Mouse (Mus musculus): ENCODE measurements around the gene Nup160. TPM values are rescaled to one million over a fixed set of nuclear protein-coding genes. Genes with fewer than 3 reads are reported as not detected.
A peak's percentile ranks its signal among the peaks of the same experiment; 100 is the strongest.

The Nup160 gene
- polyA plus RNA-seq, 1 experiment from 2014 or later = 34.7 TPM

- H3K36me3 ChIP-seq = peaks cover 33% of the 10 kb centered on the region
- H3K4me3 ChIP-seq = peak overlapping the region; percentile 98
- H3K9ac ChIP-seq = peak overlapping the region; percentile 95
- peaks cover 17% of the 10 kb centered on the region for H3K4me1 ChIP-seq (replicated peaks)
- no peaks in the 10 kb centered on the region for H3K27me3 ChIP-seq (replicated peaks)
- WGBS = 15% methylated on average over 4 of the region's 4 CpGs
- H3K9me3 ChIP-seq (replicated peaks) = no peaks in the 10 kb centered on the region; the same call in 1 of the 2 replicates
- H3K27ac ChIP-seq (ENCODE audit: poor library complexity, severe bottlenecking) = peak overlapping the region; percentile 99
- H3K4me2 ChIP-seq = peak overlapping the region; percentile 82
- no peak for ATAC-seq (ENCODE audit: insufficient number of reproducible peaks, low FRiP score)
Observed at GRCm38 (mm10) chr2:90746538-90746865, 69.5 kb downstream of the Nup160 start.

DNA sequence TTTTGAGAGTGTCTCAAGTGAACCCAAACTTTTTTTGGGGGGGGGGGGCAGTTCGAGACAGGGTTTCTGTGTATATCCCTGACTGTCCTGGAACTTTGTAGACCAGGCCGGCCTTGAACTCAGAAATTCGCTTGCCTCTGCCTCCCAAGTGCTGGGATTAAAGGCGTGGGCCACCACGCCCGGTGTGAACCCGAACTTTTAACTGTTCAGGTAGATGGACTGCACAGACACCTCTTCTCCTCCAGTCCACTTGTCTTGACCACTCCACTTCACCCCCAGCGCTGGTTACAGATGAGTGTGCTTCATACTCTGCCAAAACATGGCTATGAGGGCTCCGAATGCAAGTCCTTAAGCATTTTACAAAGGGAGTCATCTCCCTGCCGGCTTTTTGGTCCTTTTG, 70.1 kb downstream of the Nup160 start:
- H3K9ac ChIP-seq = no peak overlapping the region
- 89% methylated on average over 10 of the region's 10 CpGs for WGBS
- ATAC-seq (ENCODE audit: insufficient number of reproducible peaks, low FRiP score) = no peak

GRCm38 (mm10) chr2:90749676-90750459, 72.9 kb downstream of the Nup160 start:
- no peaks in the 10 kb centered on the region for H3K27me3 ChIP-seq (replicated peaks)
- peaks cover 60% of the 10 kb centered on the region for H3K36me3 ChIP-seq
- no peak for ATAC-seq (ENCODE audit: insufficient number of reproducible peaks, low FRiP score)
- H3K4me1 ChIP-seq (replicated peaks) = peaks cover 17% of the 10 kb centered on the region
- no peak overlapping the region for H3K4me2 ChIP-seq
- no peak overlapping the region for H3K9ac ChIP-seq
- H3K27ac ChIP-seq (ENCODE audit: poor library complexity, severe bottlenecking) = no peak overlapping the region
- no peak overlapping the region for H3K4me3 ChIP-seq
- WGBS = 78% methylated on average over 6 of the region's 6 CpGs
- no peaks in the 10 kb centered on the region; the same call in 1 of the 2 replicates for H3K9me3 ChIP-seq (replicated peaks)

More for the DNA sequence above, 70.1 kb downstream of the Nup160 start:
- peak overlapping the region; percentile 82 for H3K4me2 ChIP-seq
- no peak overlapping the region for H3K27ac ChIP-seq (ENCODE audit: poor library complexity, severe bottlenecking)
- no peaks in the 10 kb centered on the region; the same call in 1 of the 2 replicates for H3K9me3 ChIP-seq (replicated peaks)
- peaks cover 34% of the 10 kb centered on the region for H3K36me3 ChIP-seq
- H3K4me3 ChIP-seq = peak overlapping the region; percentile 98
- peaks cover 17% of the 10 kb centered on the region for H3K4me1 ChIP-seq (replicated peaks)
- no peaks in the 10 kb centered on the region for H3K27me3 ChIP-seq (replicated peaks)

DNA sequence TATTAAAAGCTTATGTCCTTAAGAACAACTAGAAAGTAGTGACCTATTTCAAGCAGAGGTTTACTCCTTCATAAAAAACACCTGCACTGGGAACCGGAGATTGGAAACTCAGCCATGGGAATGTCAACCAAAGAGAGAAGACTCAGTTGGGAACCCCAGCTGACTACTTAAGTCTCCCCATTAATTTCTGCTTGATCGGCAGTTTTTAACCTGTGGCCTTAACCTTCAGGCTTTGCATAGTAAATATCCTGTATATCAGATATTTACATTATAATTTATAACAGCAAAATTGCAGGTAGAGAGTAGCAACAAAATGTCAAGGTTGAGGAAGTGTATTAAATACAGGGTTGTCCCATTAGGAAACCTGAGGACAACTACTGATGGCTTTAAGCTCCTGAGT, 76.5 kb downstream of the Nup160 start:
- ATAC-seq (ENCODE audit: insufficient number of reproducible peaks, low FRiP score) = no peak
- WGBS = 93% methylated on average over 2 of the region's 2 CpGs
- Histone ChIP-seq H3K4me3 (no peak overlapping the region), H3K4me1 (replicated peaks) (peaks cover 11% of the 10 kb centered on the region), H3K4me2 (no peak overlapping the region), H3K27me3 (replicated peaks) (no peaks in the 10 kb centered on the region), H3K36me3 (peaks cover 80% of the 10 kb centered on the region), H3K9ac (no peak overlapping the region), H3K9me3 (replicated peaks) (no peaks in the 10 kb centered on the region), H3K27ac (ENCODE audit: poor library complexity, severe bottlenecking) (no peak overlapping the region)

- 97% methylated on average over 3 of the region's 3 CpGs for WGBS
- ATAC-seq (ENCODE audit: insufficient number of reproducible peaks, low FRiP score) = no peak
Observed at GRCm38 (mm10) chr2:90754188-90754587, 77.2 kb downstream of the Nup160 start.

GRCm38 (mm10) chr2:90765123-90765522, 88.1 kb downstream of the Nup160 start:
- Histone ChIP-seq H3K36me3 (peaks cover 83% of the 10 kb centered on the region), H3K4me2 (no peak overlapping the region), H3K9me3 (replicated peaks) (no peaks in the 10 kb centered on the region), H3K4me3 (no peak overlapping the region), H3K27me3 (replicated peaks) (no peaks in the 10 kb centered on the region), H3K4me1 (replicated peaks) (no peaks in the 10 kb centered on the region), H3K9ac (no peak overlapping the region), H3K27ac (ENCODE audit: poor library complexity, severe bottlenecking) (no peak overlapping the region)
- WGBS = 86% methylated on average over 3 of the region's 3 CpGs
- ATAC-seq (ENCODE audit: insufficient number of reproducible peaks, low FRiP score) = no peak

More at GRCm38 (mm10) chr2:90754188-90754587, 77.2 kb downstream of the Nup160 start:
- no peaks in the 10 kb centered on the region for H3K9me3 ChIP-seq (replicated peaks)
- H3K4me2 ChIP-seq = no peak overlapping the region
- H3K9ac ChIP-seq = no peak overlapping the region
- no peak overlapping the region for H3K27ac ChIP-seq (ENCODE audit: poor library complexity, severe bottlenecking)
- no peaks in the 10 kb centered on the region for H3K27me3 ChIP-seq (replicated peaks)
- H3K4me1 ChIP-seq (replicated peaks) = peaks cover 5% of the 10 kb centered on the region
- H3K4me3 ChIP-seq = no peak overlapping the region
- peaks cover 81% of the 10 kb centered on the region for H3K36me3 ChIP-seq

DNA sequence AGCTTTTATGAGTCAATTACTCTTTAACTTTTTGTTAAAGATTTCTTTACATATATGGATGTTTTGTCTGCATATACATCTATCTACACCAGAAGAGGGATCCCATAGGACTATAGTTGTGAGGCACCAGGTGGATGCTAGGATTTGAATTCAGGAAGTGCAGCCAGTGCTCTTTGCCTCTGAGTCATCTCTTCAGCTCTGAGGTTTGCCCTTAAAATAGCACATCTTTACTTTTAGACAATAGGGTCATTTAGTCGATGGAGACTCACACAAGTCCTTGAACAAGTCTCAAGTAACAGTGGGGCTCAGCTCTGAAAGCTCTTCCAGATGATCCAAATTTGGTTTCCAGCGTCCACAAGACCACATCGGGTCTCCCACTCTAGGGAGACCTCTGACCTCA, 104.3 kb downstream of the Nup160 start:
- Histone ChIP-seq H3K27me3 (replicated peaks) (peaks cover 8% of the 10 kb centered on the region; the same call in 1 of the 2 replicates), H3K4me3 (no peak overlapping the region), H3K9me3 (replicated peaks) (no peaks in the 10 kb centered on the region), H3K36me3 (peaks cover 37% of the 10 kb centered on the region), H3K4me1 (replicated peaks) (peaks cover 8% of the 10 kb centered on the region), H3K9ac (no peak overlapping the region), H3K4me2 (no peak overlapping the region), H3K27ac (ENCODE audit: poor library complexity, severe bottlenecking) (no peak overlapping the region)
- no peak for ATAC-seq (ENCODE audit: insufficient number of reproducible peaks, low FRiP score)
- WGBS = 39% methylated on average over 3 of the region's 3 CpGs

GRCm38 (mm10) chr2:90781938-90782337, 104.9 kb downstream of the Nup160 start:
- no peak for ATAC-seq (ENCODE audit: insufficient number of reproducible peaks, low FRiP score)
- 50% methylated on average over 2 of the region's 2 CpGs for WGBS

DNA sequence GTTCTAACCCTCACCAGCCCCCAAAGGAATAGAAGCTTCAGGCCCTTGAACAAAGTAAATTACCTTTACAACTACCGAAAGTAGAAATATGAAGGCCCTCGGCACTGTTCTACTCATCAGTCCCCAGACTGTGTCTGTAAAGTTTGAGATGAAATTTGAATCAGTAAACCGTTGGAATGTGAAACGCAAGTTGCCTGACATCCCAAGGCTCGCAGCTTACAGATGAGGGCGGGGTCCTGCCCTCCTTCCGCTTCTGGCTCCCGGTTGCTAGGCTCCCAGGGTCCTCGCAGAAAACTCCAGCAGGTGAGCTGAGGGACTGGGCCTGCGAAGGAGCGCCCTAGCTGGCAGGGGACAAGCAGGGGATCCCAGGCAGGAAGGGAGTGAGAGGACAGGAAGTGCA, 105.4 kb downstream of the Nup160 start, which contains the start of gene Agbl2:
Agbl2 (plus strand) TSS at position 270 of the 400 bp plus-strand sequence.
- no peaks in the 10 kb centered on the region for H3K9me3 ChIP-seq (replicated peaks)
- peak within 1 kb of the TSS; percentile 57 for H3K4me3 ChIP-seq
- WGBS = 7% methylated on average over 11 of the region's 11 CpGs
- H3K27ac ChIP-seq (ENCODE audit: poor library complexity, severe bottlenecking) = no peak within 1 kb of the TSS
- ATAC-seq (ENCODE audit: insufficient number of reproducible peaks, low FRiP score) = peak; percentile 64
- peak within 1 kb of the TSS; percentile 96 for H3K4me2 ChIP-seq
- peaks cover 27% of the 10 kb centered on the region for H3K36me3 ChIP-seq
- H3K9ac ChIP-seq = peak within 1 kb of the TSS; percentile 68
- peaks cover 8% of the 10 kb centered on the region for H3K4me1 ChIP-seq (replicated peaks)
- peaks cover 8% of the 10 kb centered on the region; the same call in 1 of the 2 replicates for H3K27me3 ChIP-seq (replicated peaks)

More at GRCm38 (mm10) chr2:90781938-90782337, 104.9 kb downstream of the Nup160 start:
- Histone ChIP-seq H3K27me3 (replicated peaks) (peaks cover 8% of the 10 kb centered on the region; the same call in 1 of the 2 replicates), H3K36me3 (peaks cover 31% of the 10 kb centered on the region), H3K9me3 (replicated peaks) (no peaks in the 10 kb centered on the region), H3K9ac (no peak overlapping the region), H3K27ac (ENCODE audit: poor library complexity, severe bottlenecking) (no peak overlapping the region), H3K4me1 (replicated peaks) (peaks cover 8% of the 10 kb centered on the region), H3K4me3 (no peak overlapping the region), H3K4me2 (no peak overlapping the region)

- H3K4me2 ChIP-seq = peak overlapping the region; percentile 96
- peaks cover 22% of the 10 kb centered on the region for H3K36me3 ChIP-seq
- H3K27me3 ChIP-seq (replicated peaks) = peaks cover 8% of the 10 kb centered on the region; the same call in 1 of the 2 replicates
- H3K4me1 ChIP-seq (replicated peaks) = peaks cover 8% of the 10 kb centered on the region
- peak overlapping the region; percentile 57 for H3K4me3 ChIP-seq
- H3K9ac ChIP-seq = peak overlapping the region; percentile 68
- ATAC-seq (ENCODE audit: insufficient number of reproducible peaks, low FRiP score) = peak; percentile 77
- 2% methylated on average over 27 of the region's 29 CpGs for WGBS
- H3K27ac ChIP-seq (ENCODE audit: poor library complexity, severe bottlenecking) = no peak overlapping the region
- H3K9me3 ChIP-seq (replicated peaks) = no peaks in the 10 kb centered on the region
Observed at GRCm38 (mm10) chr2:90782901-90783486, 106.0 kb downstream of the Nup160 start.
